ENCODE assay signal across 10 mouse cellular contexts in the genomic region with DNA sequence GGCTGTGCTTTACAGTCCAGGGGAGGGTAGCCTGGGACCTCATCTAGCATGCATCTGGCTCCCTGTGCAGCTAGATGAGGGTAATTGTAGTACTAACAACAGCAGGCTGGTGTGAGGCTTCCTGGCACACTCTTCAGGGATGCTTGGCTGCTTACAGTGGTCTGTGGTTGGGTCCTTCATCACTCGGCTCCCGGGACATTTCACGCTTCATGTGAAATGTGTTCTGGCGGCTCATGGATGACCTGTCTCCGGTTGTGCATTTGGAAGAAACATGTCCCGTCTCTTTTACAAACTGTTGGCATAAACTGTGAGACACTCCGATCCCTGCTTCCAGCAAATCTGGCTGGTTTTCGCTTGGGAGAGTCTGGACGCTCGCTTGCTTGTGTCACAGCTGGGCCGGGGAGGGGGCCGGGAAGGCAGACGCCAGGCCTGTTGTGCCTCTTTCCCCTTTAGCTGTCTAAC.
A peak's percentile ranks its signal among the peaks of the same experiment; 100 is the strongest.
DNase-seq lines count a peak whose midpoint lies in the region; ATAC-seq lines count a peak whose summit lies in the region.
"Had no signal": no experiment of that assay in that cellular context is flagged by ENCODE, and none has a peak within 500 bp of the region (broad histone marks: within the 10 kb centered on the region; RNA-seq: fewer than 3 reads in every experiment).

No protein-coding gene starts in this region.

- H3K27ac ChIP-seq in lung, embryonic 16.5 days (ENCODE audit: low read length): no peak overlapping the region
- H3K27ac ChIP-seq in hindbrain, embryonic 16.5 days (ENCODE audit: low read depth, low read length): 0 out of 2 replicates have a peak overlapping the region, but pooled peaks have one; percentile 0
- peak overlapping the region; percentile 42; the same call in 1 of the 2 replicates for H3K27ac ChIP-seq in neural tube, embryonic 15.5 days (replicated peaks)

- no peaks in the 10 kb centered on the region; the same call in 1 of the 2 replicates for H3K9me3 ChIP-seq in lung, embryonic 16.5 days (ENCODE audit: control insufficient read depth, low read length)
- H3K9me3 ChIP-seq in hindbrain, embryonic 16.5 days (ENCODE audit: control insufficient read depth, low read length): no peaks in the 10 kb centered on the region
- H3K9me3 ChIP-seq in neural tube, embryonic 15.5 days (replicated peaks): no peaks in the 10 kb centered on the region

- no peaks in the 10 kb centered on the region; the same call in none of the 2 replicates for H3K4me1 ChIP-seq in lung, embryonic 16.5 days (replicated peaks; ENCODE audit: control insufficient read depth, insufficient read depth, low read length)
- peaks cover 21% of the 10 kb centered on the region for H3K4me1 ChIP-seq in hindbrain, embryonic 16.5 days (ENCODE audit: control insufficient read depth, insufficient read depth, low read depth, low read length)
- H3K4me1 ChIP-seq in neural tube, embryonic 15.5 days: peaks cover 26% of the 10 kb centered on the region

- H3K4me2 ChIP-seq in lung, embryonic 16.5 days (ENCODE audit: low read depth, low read length): no peak overlapping the region
- H3K4me2 ChIP-seq in hindbrain, embryonic 16.5 days (ENCODE audit: low read length): no peak overlapping the region
- H3K4me2 ChIP-seq in neural tube, embryonic 15.5 days: no peak overlapping the region

- H3K9ac ChIP-seq in lung, embryonic 16.5 days (ENCODE audit: low read length): no peak overlapping the region
- no peak overlapping the region for H3K9ac ChIP-seq in hindbrain, embryonic 16.5 days (ENCODE audit: low read depth, low read length)
- H3K9ac ChIP-seq in neural tube, embryonic 15.5 days (replicated peaks): no peak overlapping the region

- H3K36me3 ChIP-seq in lung, embryonic 16.5 days (ENCODE audit: control insufficient read depth, insufficient read depth, low read length): no peaks in the 10 kb centered on the region
- H3K36me3 ChIP-seq in hindbrain, embryonic 16.5 days (ENCODE audit: control insufficient read depth, insufficient read depth, low read length): no peaks in the 10 kb centered on the region
- no peaks in the 10 kb centered on the region for H3K36me3 ChIP-seq in neural tube, embryonic 15.5 days

- peak; percentile 68 for ATAC-seq in lung, embryonic 16.5 days (ENCODE audit: low read depth)
- ATAC-seq in hindbrain, embryonic 16.5 days: peak; percentile 88
- ATAC-seq in neural tube, embryonic 15.5 days (ENCODE audit: low FRiP score): peak; percentile 87
- ATAC-seq: inflammation-experienced regulatory T-cells, adult 6 months had no signal

- H3K4me3 ChIP-seq in lung, embryonic 16.5 days (ENCODE audit: low read length): no peak overlapping the region
- H3K4me3 ChIP-seq in hindbrain, embryonic 16.5 days (ENCODE audit: low read length): no peak overlapping the region
- H3K4me3 ChIP-seq in neural tube, embryonic 15.5 days (replicated peaks): no peak overlapping the region

- WGBS in lung, embryonic 16.5 days: 49% methylated on average over 13 of the region's 13 CpGs
- 31% methylated on average over 13 of the region's 13 CpGs for WGBS in hindbrain, embryonic 16.5 days
- WGBS in neural tube, embryonic 15.5 days: 33% methylated on average over 13 of the region's 13 CpGs

- DNase-seq in frontal cortex, postnatal 10 days (ENCODE audit: low spot score in 2 of 2): peak; percentile 14 to 30
- DNase-seq in frontal cortex, postnatal 25 days (ENCODE audit: low spot score in 2 of 2): no peak
- DNase-seq in lung, postnatal 25 days (ENCODE audit: low spot score): no peak
- no peak for DNase-seq in embryo, embryonic 10.5 days (ENCODE audit: low spot score)
- no peak for DNase-seq in spleen, postnatal 14 days (ENCODE audit: low spot score in 2 of 2)
- DNase-seq: liver had no signal

- no peaks in the 10 kb centered on the region for H3K27me3 ChIP-seq in lung, embryonic 16.5 days (ENCODE audit: control insufficient read depth, insufficient read depth, low read depth, low read length)
- no peaks in the 10 kb centered on the region; the same call in 1 of the 2 replicates for H3K27me3 ChIP-seq in hindbrain, embryonic 16.5 days (replicated peaks; ENCODE audit: control insufficient read depth, insufficient read depth, low read length)
- 0 out of 2 replicates have a peak, but pooled peaks cover 3% of the 10 kb centered on the region for H3K27me3 ChIP-seq in neural tube, embryonic 15.5 days (replicated peaks)

Comparison
In these comparisons a context has a peak if more than half of its experiments do, and no peak if none do; other contexts are left out.
1. DNase-seq: peak in frontal cortex, postnatal 10 days (2 of 2); none in frontal cortex, postnatal 25 days (0 of 2), lung, postnatal 25 days (single experiment), embryo, embryonic 10.5 days (single experiment) and spleen, postnatal 14 days (0 of 2).
2. Peak in every context shown above with its lines, with median percentiles within 50 percentile points of each other: ATAC-seq.